Mouse (Mus musculus): ENCODE data around the gene Setd2.

GRCm38 (mm10) chr9:110525737-110526136 lies 6.7 kb upstream of the Setd2 start:
- no peak for TF ChIP-seq CTCF (IDR thresholded peaks at IDR 0.05; ENCODE audit: borderline replicate concordance, extremely low read depth, insufficient read depth, insufficient read length)
- no peak for TF ChIP-seq POLR2A (IDR thresholded peaks at IDR 0.05; ENCODE audit: borderline replicate concordance, extremely low read depth, insufficient read depth, insufficient read length, poor library complexity, severe bottlenecking)

All from brain, embryonic 14.5 days (tissue).